Mouse (Mus musculus): ENCODE results near the gene Nhlrc2.

- TF ChIP-seq CTCF (IDR thresholded peaks at IDR 0.05; ENCODE audit: control insufficient read depth, insufficient read depth, insufficient read length) = no peak
- TF ChIP-seq USF1 (IDR thresholded peaks at IDR 0.05; ENCODE audit: low read depth) = no peak
- no peak for TF ChIP-seq MYOG (IDR thresholded peaks at IDR 0.05; ENCODE audit: control insufficient read depth, extremely low read depth, insufficient read length)
- TF ChIP-seq MAX (IDR thresholded peaks at IDR 0.05) = peak; percentile 13
Measured at GRCm38 (mm10) chr19:56548230-56549032, at the start of gene Nhlrc2.

All from C2C12 (cell line).